18 mouse cellular contexts compared by ENCODE assay signal in genomic region chr6:55391814-55392213, GRCm38 (mm10). TPM values are rescaled to one million over a fixed set of nuclear protein-coding genes. Genes with fewer than 3 reads are reported as not detected.
DNase-seq lines count a peak whose midpoint lies in the region; ATAC-seq and TF ChIP-seq lines count a peak whose summit lies in the region.
"Had no signal": no experiment of that assay in that cellular context is flagged by ENCODE, and none has a peak within 500 bp of the region (broad histone marks: within the 10 kb centered on the region; RNA-seq: fewer than 3 reads in every experiment).

No protein-coding gene starts in this region.

- ATAC-seq in forebrain, embryonic 15.5 days (replicated peaks): no peak
- ATAC-seq in forebrain, embryonic 11.5 days (replicated peaks; ENCODE audit: low FRiP score): no peak
- peak; percentile 52 for ATAC-seq in hindbrain, embryonic 13.5 days (ENCODE audit: low FRiP score)

- peaks cover 62% of the 10 kb centered on the region for H3K4me1 ChIP-seq in forebrain, embryonic 15.5 days
- H3K4me1 ChIP-seq in forebrain, embryonic 11.5 days (replicated peaks; ENCODE audit: control insufficient read depth, insufficient read depth, low read length): no peaks in the 10 kb centered on the region
- H3K4me1 ChIP-seq in hindbrain, embryonic 13.5 days (replicated peaks): peaks cover 67% of the 10 kb centered on the region

- no peaks in the 10 kb centered on the region for H3K27me3 ChIP-seq in forebrain, embryonic 15.5 days
- H3K27me3 ChIP-seq in forebrain, embryonic 11.5 days (ENCODE audit: control insufficient read depth, insufficient read depth, low read length): no peaks in the 10 kb centered on the region
- H3K27me3 ChIP-seq in hindbrain, embryonic 13.5 days: no peaks in the 10 kb centered on the region
- H3K27me3 ChIP-seq: Patski had no signal

- H3K9ac ChIP-seq in forebrain, embryonic 15.5 days (replicated peaks): no peak overlapping the region
- no peak overlapping the region for H3K9ac ChIP-seq in forebrain, embryonic 11.5 days (ENCODE audit: low read length)
- no peak overlapping the region for H3K9ac ChIP-seq in hindbrain, embryonic 13.5 days
- H3K9ac ChIP-seq: embryonic facial prominence, embryonic 15.5 days; limb, embryonic 15.5 days had no signal

- no peak for TF ChIP-seq CTCF in brain, embryonic 14.5 days (IDR thresholded peaks at IDR 0.05; ENCODE audit: borderline replicate concordance, extremely low read depth, insufficient read depth, insufficient read length)

- no peak overlapping the region for H3K4me3 ChIP-seq in forebrain, embryonic 15.5 days
- no peak overlapping the region for H3K4me3 ChIP-seq in forebrain, embryonic 11.5 days (ENCODE audit: low read depth, low read length)
- no peak overlapping the region for H3K4me3 ChIP-seq in hindbrain, embryonic 13.5 days
- H3K4me3 ChIP-seq: embryonic facial prominence, embryonic 15.5 days; limb, embryonic 15.5 days; myocyte had no signal

- 36% methylated on average over 4 of the region's 4 CpGs for WGBS in forebrain, embryonic 15.5 days
- 65% methylated on average over 4 of the region's 4 CpGs for WGBS in forebrain, embryonic 11.5 days
- WGBS in hindbrain, embryonic 13.5 days: 26% methylated on average over 4 of the region's 4 CpGs

- no peak overlapping the region for H3K4me2 ChIP-seq in forebrain, embryonic 15.5 days (replicated peaks)
- H3K4me2 ChIP-seq in forebrain, embryonic 11.5 days (ENCODE audit: low read depth, low read length, severe bottlenecking): no peak overlapping the region
- H3K4me2 ChIP-seq in hindbrain, embryonic 13.5 days: no peak overlapping the region
- H3K4me2 ChIP-seq: embryonic facial prominence, embryonic 15.5 days; limb, embryonic 15.5 days had no signal

- peak overlapping the region; percentile 59 for H3K27ac ChIP-seq in forebrain, embryonic 15.5 days (replicated peaks)
- no peak overlapping the region for H3K27ac ChIP-seq in forebrain, embryonic 11.5 days (ENCODE audit: low read depth, low read length)
- H3K27ac ChIP-seq in hindbrain, embryonic 13.5 days: peak overlapping the region; percentile 62
- H3K27ac ChIP-seq: embryonic facial prominence, embryonic 15.5 days; limb, embryonic 15.5 days; macrophage had no signal

- no peak for DNase-seq in forebrain, embryonic 11.5 days (ENCODE audit: low spot score)
- DNase-seq in brain, embryonic 14.5 days (ENCODE audit: low read depth): peak; percentile 79
- peak; percentile 48 for DNase-seq in neural tube, embryonic 10.5 days (ENCODE audit: extremely low spot score, low spot score)
- DNase-seq in cerebellum, adult 9-11 months: no peak
- no peak for DNase-seq in adrenal gland, adult 18-20 months (ENCODE audit: low spot score in 2 of 2)
- DNase-seq in layer of hippocampus, postnatal 25 days (ENCODE audit: extremely low spot score in 1 of 2, low spot score in 1 of 2): no peak

- H3K9me3 ChIP-seq in forebrain, embryonic 15.5 days: no peaks in the 10 kb centered on the region
- no peaks in the 10 kb centered on the region for H3K9me3 ChIP-seq in forebrain, embryonic 11.5 days (ENCODE audit: control insufficient read depth, low read length)
- H3K9me3 ChIP-seq in hindbrain, embryonic 13.5 days: no peaks in the 10 kb centered on the region
- H3K9me3 ChIP-seq: embryonic facial prominence, embryonic 15.5 days; limb, embryonic 15.5 days had no signal

- no peak for TF ChIP-seq POLR2A in brain, embryonic 14.5 days (IDR thresholded peaks at IDR 0.05; ENCODE audit: borderline replicate concordance, extremely low read depth, insufficient read depth, insufficient read length, poor library complexity, severe bottlenecking)

- H3K36me3 ChIP-seq in forebrain, embryonic 15.5 days: no peaks in the 10 kb centered on the region
- H3K36me3 ChIP-seq in forebrain, embryonic 11.5 days (ENCODE audit: control insufficient read depth, insufficient read depth, low read length): no peaks in the 10 kb centered on the region
- H3K36me3 ChIP-seq in hindbrain, embryonic 13.5 days: no peaks in the 10 kb centered on the region
- H3K36me3 ChIP-seq: embryonic facial prominence, embryonic 15.5 days; limb, embryonic 15.5 days had no signal

RNA-seq across cellular contexts. Expression of gene Ghrhr, which starts 15.7 kb away (rescaled TPM):
- polyA plus RNA-seq in forebrain, embryonic 15.5 days (2015; fragmentation: Nextera tagmentation; extraction: Ambion mirVana): not detected in 2 replicates
- polyA plus RNA-seq in forebrain, embryonic 11.5 days (2014; fragmentation: Nextera tagmentation; extraction: Ambion mirVana): not detected in 2 replicates
- polyA plus RNA-seq in brain, embryonic 14.5 days (2012; rRNA removed): not detected in 2 replicates
- not detected in 2 replicates for polyA plus RNA-seq in hindbrain, embryonic 13.5 days (2015; fragmentation: Nextera tagmentation; extraction: Ambion mirVana)
- not detected for total RNA-seq in adrenal gland, adult 18-20 months (2021)
- not detected for total RNA-seq in layer of hippocampus, postnatal 25 days (2021)
- total RNA-seq: adrenal gland, adult 2 months; heart, adult 18-20 months had no signal
- polyA plus RNA-seq: adrenal gland, adult 2 months; embryonic facial prominence, embryonic 15.5 days; heart, postnatal 0 days; limb, embryonic 15.5 days; macrophage; myocyte; spleen, adult 2 months; testis, adult 2 months had no signal

RNA-seq across cellular contexts. Expression of gene Aqp1, which starts 55.6 kb away (rescaled TPM):
- 5.8 and 12.2 TPM in 2 replicates for polyA plus RNA-seq in forebrain, embryonic 15.5 days (2015; fragmentation: Nextera tagmentation; extraction: Ambion mirVana)
- 0.61 and 0.92 TPM in 2 replicates for polyA plus RNA-seq in forebrain, embryonic 11.5 days (2014; fragmentation: Nextera tagmentation; extraction: Ambion mirVana)
- 10.8 and 21.6 TPM in 2 replicates for polyA plus RNA-seq in brain, embryonic 14.5 days (2012; rRNA removed)
- 14.5 and 20.5 TPM in 2 replicates for polyA plus RNA-seq in hindbrain, embryonic 13.5 days (2015; fragmentation: Nextera tagmentation; extraction: Ambion mirVana)
- total RNA-seq in adrenal gland, adult 18-20 months (2021): 100 to 1,000 TPM in 1 of 2 experiments, 10 to 100 TPM in 1; 41.5 to 104 TPM
- under 1 TPM; 0.70 to 0.74 TPM for total RNA-seq in layer of hippocampus, postnatal 25 days (2021)
- polyA plus RNA-seq: macrophage had no signal

RNA-seq across cellular contexts. Expression of gene Adcyap1r1, which starts 60.0 kb away (rescaled TPM):
- 31.5 and 32.1 TPM in 2 replicates for polyA plus RNA-seq in forebrain, embryonic 15.5 days (2015; fragmentation: Nextera tagmentation; extraction: Ambion mirVana)
- 7.9 and 8.9 TPM in 2 replicates for polyA plus RNA-seq in forebrain, embryonic 11.5 days (2014; fragmentation: Nextera tagmentation; extraction: Ambion mirVana)
- 44.6 and 69.0 TPM in 2 replicates for polyA plus RNA-seq in brain, embryonic 14.5 days (2012; rRNA removed)
- polyA plus RNA-seq in hindbrain, embryonic 13.5 days (2015; fragmentation: Nextera tagmentation; extraction: Ambion mirVana): 45.4 and 51.0 TPM in 2 replicates
- total RNA-seq in adrenal gland, adult 18-20 months (2021): 10 to 100 TPM; 29.0 to 30.0 TPM
- 100 to 1,000 TPM; 138 to 142 TPM for total RNA-seq in layer of hippocampus, postnatal 25 days (2021)
- polyA plus RNA-seq: macrophage, myocyte had no signal

Comparison
In these comparisons a context has a peak if more than half of its experiments do, and no peak if none do; other contexts are left out.
1. DNase-seq: peak in brain, embryonic 14.5 days (single experiment) and neural tube, embryonic 10.5 days (single experiment); none in forebrain, embryonic 11.5 days (single experiment), cerebellum, adult 9-11 months (single experiment), adrenal gland, adult 18-20 months (0 of 2) and layer of hippocampus, postnatal 25 days (0 of 2).